Mouse (Mus musculus): ENCODE results near the gene Pde6h. TPM values are rescaled to one million over a fixed set of nuclear protein-coding genes. Genes with fewer than 3 reads are reported as not detected.

The Pde6h gene
- total RNA-seq, 2 experiments from 2014 or later, result not detected

DNA sequence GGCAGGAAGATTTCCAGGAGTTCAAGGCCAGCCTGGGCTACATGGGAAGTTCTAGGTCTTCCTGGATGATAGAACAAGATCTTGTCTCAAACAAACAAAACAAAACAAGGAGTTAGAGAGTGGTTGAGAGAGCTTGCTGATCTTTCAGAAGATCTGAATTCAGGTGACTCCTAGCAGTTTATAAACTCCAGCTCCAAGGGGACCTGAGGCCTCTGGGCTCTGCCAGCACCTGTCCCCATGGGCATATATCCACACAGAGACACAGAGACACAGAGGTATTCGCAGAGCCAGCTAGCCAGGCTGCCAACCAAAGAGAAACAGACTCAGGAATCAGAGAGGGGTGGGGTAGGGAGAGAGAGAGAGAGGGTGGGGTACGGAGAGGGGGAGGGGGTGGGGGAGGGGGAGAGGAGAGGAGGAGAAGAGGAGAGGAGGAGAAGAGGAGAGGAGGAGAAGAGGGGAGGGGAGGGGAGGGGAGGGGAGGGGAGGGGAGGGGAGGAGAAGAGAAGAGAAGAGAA is 10.8 kb upstream of the Pde6h start:
- DNase-seq, result no peak

DNA sequence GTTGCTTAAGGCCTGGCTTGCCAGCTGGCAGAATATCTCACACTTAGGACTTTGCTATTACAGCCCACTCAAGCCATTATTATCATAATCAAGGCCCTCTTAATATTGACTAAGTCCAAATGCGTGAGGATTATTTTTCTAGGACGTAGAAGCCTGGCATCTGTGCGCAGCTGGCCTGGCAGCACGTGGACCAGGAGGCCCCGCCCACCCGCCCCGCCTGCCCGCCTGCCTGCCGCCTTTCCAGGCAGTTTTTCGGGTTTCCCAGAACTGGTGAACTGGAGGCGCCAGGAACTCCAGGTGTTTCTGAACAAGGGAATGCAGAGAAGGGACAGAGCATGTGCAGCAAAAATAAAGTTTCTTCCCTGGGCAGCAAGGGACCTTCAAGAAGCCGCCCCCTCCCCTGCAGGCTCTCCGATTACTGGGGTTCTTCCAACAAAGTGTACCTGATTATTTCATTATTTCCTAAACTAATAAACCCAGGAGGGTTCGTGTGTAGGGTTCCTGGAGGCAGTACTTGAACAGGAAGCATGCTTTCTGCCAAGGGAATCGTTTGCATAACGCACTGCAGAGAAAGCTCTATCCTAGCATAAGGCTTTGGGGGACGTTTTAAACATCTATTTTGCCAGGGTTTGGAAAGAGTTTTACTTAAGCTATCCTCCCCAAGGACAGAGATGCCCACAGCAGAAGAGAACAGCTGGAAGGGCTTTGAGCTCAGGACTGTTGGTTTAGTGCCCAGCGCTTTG is 10.1 kb upstream of the Pde6h start:
- peak; percentile 67 for DNase-seq

DNA sequence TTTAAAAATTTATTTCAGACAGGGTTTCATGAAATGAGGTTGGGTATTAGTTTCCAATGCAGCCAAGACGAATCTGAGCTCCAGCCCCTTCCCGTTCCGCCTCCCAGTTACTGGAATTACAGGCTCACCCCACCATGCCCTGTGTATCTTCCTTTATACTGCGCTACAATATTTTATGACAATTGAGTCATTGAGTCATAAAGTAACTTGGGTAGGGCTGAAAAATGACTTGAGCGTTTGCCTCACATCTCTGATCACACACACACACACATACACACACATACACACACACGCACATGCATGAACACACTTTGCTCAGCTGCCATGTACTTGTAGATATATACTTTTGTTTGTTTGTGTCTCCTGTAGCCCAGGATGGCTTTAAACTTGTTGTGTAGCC is 9.4 kb upstream of the Pde6h start:
- DNase-seq, result no peak

DNA sequence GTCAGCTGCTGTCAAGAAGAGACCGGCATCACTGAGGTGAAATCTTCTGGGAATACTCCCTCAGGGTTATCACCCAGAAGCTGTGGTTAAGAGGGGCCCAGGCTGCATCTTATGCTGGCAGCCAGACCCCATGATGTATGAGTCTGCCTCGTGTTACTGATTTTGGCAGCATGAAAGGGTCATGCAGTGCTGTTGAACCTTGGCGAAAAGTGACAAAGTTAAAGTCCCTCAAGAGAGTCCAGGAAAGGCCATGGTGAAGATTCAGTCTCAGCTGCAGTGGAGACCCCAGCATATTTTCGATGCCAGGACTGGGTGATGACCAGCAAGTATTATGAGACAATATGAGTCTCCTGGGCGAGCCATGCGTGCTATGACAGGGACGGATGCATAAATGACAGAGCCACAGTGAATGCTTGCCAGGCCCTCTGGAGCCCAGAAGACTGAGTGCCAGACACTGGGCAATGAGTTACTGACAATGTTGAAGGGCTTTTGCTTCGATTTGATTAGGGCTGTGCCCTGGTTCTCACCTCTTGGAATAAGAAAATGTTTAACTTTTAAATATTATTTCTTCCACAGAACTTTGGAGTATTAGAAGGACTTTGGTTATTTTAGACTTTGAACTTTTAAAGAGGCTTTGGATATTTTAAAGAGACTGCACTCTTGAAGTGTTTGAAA is 7.8 kb upstream of the Pde6h start:
- DNase-seq, result peak; percentile 29 to 30

DNA sequence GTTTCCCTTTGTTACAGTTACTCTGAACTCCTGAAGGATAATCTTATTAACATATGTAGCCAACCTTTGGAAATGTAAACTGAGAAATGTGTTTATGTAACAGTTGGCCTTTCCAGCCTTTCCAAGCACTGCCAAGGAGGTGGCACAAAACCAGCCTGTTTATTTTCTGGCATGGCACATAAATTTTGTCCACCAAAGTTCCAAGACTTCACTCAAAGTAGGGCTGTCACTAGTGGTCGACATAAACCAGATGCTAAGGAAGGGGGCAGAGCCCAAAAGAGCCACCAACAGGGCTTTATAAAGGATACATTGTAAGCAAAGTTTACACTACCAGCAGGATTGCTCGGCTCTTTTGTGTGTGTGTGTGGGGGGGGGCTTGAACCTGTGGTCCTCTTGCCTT is 5.7 kb upstream of the Pde6h start:
- DNase-seq, result no peak

DNA sequence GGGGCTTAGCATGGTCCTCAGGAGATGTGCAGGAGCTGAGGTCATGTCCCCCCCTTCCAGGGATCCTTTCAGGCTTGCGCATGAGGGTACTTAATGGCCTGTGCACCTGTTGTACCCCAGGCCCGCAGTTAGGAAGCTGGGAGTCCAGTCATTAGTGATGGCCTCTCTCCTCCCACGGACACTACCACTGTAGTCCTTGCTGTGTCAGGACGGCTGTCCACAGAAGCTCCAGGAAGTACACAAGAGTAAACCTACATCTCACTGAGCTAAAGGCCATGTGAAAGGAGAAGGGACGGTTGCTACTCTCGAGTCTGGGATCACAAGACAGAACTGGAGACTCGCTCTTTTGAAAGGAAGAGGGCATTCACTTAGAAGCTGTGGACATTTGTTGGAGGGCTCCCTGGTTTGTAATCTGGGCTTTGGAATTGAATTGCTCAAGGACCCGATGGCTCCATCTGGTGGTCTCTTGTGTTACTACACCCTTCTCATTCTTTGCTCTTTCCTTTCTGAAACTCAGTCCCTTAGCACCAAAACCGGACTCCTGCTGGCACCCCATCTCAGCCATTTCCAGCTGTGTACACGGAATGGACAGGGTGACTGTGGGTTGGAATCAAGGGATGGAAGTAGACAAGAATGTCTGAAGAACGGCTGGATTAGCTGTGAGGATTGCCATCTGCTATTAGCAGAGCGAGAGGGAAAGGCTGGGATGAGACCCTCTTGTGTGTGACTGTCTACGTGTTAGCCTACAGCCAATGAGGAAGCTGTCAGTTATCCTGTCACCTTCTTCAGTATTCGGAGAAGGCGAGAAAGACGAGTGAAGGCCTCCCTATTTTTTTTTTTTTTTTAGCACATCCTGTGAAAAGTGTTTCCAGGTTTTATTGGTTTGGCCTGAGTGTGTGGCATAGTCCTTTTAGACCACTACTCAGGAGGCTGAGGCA is 3.0 kb upstream of the Pde6h start:
- peak; percentile 82 to 93 for DNase-seq

DNA sequence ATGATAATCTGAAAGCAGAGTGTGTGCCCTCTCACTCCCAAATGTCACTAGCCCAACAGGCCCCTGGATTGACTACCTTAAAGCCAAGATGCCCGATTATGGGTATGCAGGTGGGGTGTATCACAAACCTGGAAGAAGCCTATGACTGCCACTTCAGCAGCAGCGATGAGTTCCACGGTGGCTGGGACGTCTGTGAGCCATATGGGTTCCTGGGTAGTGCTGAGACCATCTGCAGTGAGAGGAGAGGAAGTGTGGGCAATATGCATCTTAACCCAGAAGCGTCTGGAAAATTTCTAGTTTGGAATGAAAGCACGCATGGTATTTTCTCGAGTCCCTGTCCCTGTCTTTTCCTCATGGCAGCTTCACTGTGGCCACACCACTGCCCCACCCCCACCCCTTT is 2.0 kb upstream of the Pde6h start:
- no peak for DNase-seq

DNA sequence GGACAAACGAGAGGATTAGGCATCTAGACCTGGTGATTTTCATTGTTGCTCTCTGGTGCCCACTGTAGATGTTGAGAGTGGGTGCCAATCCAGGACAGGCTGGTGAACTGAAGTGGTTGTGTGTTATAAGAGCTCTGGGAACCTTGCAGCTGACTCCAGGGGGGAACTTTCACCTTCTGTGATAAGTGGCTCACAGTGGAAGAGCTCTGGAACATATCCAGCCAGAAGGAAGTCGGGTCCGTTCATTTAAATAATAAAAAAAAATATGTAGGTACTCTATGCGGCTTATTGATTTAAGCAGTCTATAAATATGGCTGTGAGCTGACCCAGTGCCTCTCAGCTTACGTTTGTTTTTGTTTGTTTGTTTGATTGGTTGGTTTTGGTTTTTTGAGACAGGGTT is 1.6 kb upstream of the Pde6h start, which contains the start of gene Erp27:
Erp27 (minus strand) TSS at position 101 of the 400 bp plus-strand sequence.
- DNase-seq, result no peak

DNA sequence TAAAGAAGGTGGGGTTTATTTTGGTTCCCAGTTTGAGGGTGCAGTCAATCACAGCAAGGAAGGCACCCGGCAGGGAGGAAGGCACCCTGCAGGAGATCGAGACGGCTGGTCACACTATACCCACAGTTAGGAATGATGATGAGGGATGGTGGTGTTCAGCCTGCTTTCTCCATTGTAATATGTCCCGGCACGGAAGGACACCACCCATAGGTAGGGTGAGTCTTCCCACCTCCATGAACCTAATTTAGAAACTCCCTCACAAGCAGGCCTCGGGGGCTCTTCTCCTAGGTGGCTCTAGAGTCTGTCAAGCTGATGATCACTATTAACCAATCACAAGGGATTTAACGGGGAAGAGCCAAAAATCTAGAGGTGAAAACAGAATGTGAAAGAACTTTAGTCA is 761 bp upstream of the Pde6h start:
- DNase-seq, result no peak

DNA sequence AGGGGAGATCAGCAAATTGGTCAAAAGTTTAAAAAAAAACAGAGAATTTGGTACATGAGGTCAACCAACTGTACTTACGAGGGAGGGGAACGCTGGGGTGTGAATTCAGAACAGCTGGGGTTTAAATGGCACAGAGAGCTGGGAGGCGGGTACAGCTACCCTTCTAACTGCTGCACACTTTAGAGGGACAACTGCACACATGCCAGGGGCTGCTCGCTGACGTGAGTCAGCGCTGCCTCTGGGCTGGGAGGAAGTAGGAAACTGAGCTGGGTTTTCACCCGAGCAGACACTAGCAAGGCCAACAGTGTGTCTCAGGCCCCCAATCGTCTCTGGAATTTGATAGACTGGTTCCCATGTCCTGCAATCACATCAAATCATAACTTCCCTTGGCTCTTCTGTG is 1.4 kb downstream of the Pde6h start:
- DNase-seq, result no peak

DNA sequence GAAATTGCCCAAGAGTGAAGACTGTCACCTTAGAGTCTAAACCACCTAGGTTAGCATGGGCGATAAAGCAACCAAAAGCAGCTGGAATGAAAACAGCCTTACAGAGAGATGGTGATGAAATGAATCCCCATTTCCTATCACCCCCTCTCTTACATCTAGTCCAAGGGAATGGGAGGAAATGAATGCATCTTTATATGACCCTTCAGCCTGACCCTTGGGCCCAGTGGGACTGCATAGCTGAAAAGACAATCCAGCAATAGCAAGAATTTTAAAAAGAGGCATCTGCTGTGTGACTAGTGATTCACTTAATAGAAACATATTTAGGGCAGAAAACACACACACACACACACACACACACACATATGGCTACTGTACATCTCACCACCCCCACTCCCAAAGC is 4.0 kb downstream of the Pde6h start:
- peak; percentile 46 to 61 for DNase-seq

DNA sequence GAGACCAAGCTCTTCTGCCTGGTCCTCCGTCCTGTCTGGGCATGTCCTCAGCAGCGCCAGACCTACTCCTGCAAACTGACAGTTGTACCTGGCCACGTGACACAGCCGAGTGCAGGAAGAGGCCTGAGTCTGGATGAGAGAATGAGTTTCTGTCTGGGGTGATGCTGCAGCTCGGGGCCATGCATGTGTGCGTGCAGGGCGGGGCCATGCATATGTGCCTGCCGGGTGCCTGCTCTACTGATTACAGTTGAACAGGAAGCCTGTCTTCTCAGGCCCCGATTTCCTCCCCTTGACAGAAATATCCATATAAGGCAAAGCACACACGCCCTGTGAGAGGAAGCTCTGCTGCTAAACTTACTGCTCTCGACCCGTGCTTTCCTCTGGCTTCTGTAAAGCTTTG is 7.0 kb downstream of the Pde6h start:
- DNase-seq, result peak; percentile 65 to 78

DNA sequence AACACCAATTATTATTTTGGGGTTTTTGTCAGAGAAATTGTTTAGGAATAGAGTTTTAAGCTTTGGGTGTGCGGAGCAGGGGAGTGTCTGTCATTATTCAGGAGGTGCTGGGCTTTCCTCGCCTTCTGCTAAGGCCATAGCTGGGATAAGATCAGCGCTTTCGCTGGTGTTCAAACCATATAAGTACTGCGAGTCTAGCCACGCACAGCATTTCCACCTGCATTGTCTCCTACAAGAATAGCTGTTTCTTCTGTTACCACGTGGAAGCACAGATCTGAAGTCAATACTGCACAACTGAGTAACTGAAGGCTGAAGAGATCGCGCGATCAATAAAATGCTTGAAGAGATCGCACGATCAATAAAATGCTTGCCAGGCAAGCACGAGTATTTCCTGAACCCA is 7.6 kb downstream of the Pde6h start:
- DNase-seq, result no peak

DNA sequence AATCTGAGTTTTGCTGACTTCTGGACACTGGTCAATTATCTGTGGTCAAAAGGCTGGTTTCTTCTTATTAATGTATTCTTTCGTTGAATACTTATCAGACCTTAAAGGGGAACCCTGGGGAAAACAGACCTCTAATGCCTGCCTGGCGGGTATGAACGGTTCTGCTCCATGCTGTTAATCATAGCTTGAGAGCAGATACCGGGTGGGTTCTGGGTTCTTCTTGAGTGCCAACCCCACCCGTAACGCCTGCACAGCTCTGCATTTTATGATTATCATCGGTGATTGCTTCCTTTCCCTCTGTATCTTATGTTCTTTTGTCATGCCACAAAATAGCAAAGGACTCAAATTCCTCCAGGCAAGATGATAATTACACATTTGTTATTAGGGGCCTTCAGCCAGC is 10.4 kb downstream of the Pde6h start:
- no peak for DNase-seq

DNA sequence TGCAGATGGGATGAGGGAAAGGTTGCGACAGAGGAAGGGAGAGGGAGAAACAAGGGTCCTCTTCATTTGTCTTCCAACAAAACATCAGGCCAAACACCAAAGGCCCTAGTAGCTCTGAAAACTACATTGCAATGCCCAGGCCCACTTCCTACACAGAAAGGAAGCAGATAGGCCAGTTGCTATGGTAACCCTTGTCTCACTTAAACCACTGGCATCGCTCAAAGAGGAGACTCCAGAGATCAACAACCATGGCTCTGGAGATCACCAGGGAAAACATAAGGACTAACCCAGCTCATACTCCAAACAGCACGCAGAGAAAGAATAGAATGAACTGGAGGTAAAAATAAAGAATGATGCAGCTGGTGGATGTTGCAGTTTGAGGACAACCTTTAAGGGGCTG is 11.6 kb downstream of the Pde6h start:
- no peak for DNase-seq

DNA sequence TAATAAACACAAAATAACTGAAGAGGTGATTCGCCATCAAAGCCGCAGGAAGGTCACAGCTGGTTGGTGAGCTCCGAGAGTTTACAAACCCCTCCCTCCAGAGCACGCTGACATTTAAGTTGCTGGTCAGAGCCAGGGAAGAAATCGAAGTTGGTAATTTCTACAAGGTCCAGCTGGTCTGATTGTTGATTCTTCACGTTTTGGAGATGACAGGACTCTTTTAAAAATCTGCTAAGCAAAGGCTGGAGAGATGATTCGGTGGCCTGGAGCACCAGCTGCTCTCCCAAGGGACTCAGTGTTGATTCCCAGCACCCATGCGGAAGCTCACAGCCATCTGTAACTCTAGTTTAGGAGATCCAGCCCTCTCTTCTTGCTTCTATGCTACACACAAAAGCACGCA is 12.7 kb downstream of the Pde6h start:
- peak in 1 of 2 experiments; percentile 41 for DNase-seq

DNA sequence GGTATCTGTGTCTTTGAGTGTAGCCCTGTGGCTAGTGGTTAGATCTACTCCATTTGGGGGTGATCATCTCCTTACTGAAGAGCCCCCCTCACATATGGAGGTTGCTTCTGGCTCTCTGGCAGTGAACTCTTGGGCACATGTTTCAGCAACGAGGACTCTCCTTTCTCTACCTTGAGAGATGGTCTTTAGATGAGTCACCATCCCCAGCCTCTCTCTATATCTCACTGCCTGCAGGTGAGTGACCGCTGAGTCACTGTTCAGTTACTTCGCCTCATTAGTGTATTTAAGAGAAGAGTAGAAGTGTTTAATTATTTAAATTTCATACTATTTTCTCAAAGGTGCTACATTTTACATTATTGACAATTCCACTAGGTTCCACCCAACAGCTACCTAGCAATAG is 13.5 kb downstream of the Pde6h start:
- no peak for DNase-seq

DNA sequence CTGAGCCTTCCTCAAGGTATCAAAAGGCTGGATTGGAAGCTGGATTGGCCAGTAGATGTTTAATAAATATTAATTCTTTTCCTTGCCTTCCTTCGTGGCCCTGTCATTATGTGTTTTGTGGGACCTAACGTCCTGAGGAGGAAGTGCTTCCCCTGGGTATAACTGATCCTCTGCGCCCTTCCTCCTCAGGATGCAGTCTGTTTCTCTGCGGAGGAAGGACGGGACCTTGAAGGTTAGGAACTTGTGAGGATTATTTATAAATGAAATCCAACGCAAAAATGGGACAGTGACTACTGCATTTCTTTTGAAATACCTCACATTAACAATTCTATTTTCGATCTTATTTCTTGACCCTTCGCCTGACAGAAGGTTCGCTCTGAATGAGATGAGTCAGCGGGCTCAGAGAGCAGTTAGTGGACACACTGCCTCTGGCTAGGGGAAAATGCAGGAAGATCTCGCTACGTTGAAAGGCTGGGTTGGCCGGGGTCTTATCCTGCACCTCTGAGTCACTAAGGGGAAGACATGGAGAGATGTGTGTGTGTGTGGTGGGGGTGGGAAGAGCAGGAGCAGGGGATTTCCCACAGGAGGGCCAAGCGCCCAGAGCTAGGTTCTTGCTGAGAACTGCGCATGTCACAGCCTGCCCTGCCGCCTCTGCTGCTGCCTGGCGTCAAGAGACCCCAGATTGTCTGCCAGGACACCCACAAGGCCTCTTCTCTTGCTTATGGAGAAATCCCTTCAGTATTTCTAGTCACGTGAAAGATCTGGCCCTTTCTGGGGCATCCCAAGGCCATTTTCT is 14.9 kb downstream of the Pde6h start:
- peak; percentile 69 for DNase-seq

DNA sequence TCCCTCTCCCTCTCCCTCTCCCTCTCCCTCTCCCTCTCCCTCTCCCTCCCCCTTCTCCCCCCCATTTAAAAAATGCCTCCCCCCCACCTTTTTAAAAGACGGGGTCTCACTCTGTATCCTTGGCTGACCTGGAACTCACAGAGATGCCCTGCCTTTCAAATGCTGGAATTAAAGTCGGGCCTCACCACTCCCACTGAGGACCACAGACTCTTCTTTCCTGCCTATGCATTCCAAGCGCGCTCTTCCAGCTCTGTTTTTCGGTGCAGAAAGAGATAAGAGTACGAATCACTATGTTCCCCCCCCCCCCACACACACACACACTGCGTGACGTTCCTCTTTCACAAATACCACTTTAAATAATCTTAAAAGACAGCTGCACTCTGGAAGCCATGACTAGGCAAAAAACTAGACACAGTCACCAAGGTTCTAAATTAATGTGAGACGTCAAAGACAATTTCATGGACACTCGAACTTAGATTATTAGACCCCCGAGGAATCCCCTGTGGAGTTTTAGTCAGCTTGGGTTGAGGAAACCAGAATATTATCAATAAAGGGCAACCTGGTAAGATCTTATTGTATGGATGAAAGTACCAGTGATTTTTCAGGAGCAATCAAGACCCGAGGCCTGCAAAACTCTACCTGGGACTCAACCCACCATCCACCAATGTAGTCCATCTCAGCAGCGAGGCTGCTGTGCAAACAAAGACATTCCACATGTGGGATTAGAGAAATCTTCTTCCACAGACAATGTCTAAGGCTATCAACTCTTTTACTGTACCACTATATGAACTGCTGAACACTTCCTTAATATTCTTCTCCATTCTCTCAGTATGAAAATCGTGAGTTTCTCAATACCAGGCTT is 15.9 kb downstream of the Pde6h start:
- DNase-seq, result peak in 1 of 2 experiments; percentile 14

DNA sequence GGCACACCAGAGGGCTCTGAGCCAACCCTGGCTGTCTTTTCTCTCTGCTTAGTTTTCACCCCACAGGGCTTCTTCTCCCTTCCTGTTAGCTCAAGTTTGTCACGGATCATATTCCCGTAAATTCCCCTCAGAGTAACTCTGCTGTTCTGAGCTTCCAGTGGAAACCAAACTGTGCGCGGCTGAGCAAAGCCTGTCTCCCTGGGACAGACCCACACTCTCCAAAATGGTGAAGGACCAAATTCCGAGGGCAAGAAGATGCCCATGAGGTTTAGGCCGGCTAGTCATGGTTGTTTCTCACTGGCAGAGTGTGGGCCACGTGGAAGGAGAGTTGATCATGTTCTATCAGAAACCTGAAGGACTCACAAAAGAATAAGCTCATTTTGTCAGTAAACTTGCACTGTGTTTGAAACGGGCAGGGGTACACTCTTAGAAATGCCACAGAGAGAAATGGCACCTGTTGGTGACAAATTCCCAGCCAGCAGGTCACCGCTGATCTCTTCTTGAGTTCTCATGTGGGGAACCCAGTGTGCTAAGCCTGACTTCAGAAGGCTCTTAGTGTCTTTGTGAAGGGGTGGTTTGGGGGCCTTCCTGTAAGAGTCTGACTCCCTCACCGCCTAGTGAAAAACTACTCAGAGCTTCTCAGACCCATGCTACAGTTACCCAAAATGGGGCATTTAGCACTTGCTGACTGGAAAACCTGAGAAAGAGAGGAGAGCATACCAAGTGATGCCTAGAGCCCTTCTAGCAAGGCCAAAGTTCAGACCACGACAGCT is 16.7 kb downstream of the Pde6h start:
- peak; percentile 51 to 56 for DNase-seq
